Mouse (Mus musculus): Measurements from ENCODE around the gene Ehmt1. TPM values are rescaled to one million over a fixed set of nuclear protein-coding genes. Genes with fewer than 3 reads are reported as not detected.

The Ehmt1 gene
- polyA plus RNA-seq, 1 experiment: 14.8 TPM

GRCm38 (mm10) chr2:24896761-24897160, 22.7 kb downstream of the Ehmt1 start:
- Histone ChIP-seq H3K36me3 (ENCODE audit: control insufficient read depth, insufficient read depth) (peaks cover 5% of the 10 kb centered on the region), H3K79me2 (ENCODE audit: control insufficient read depth, insufficient read depth) (peaks cover 90% of the 10 kb centered on the region), H3K4me3 (no peak overlapping the region), H3K4me2 (ENCODE audit: low read depth) (no peak overlapping the region), H3K27me3 (ENCODE audit: control insufficient read depth, insufficient read depth, insufficient read length) (no peaks in the 10 kb centered on the region), H3ac (ENCODE audit: control insufficient read depth, insufficient read length) (no peak overlapping the region)
- TF ChIP-seq CEBPB (IDR thresholded peaks at IDR 0.05; ENCODE audit: insufficient read depth, poor library complexity, severe bottlenecking) (no peak), MYOD1 (IDR thresholded peaks at IDR 0.05; ENCODE audit: control insufficient read depth in 1 of 3, insufficient read length in 2 of 3, low read depth in 2 of 3) (no peak), SRF (IDR thresholded peaks at IDR 0.05; ENCODE audit: control insufficient read depth, insufficient read length, low read depth) (no peak), MAX (IDR thresholded peaks at IDR 0.05; ENCODE audit: low read depth) (no peak), E2F4 (IDR thresholded peaks at IDR 0.05; ENCODE audit: insufficient read depth) (no peak), TCF3 (IDR thresholded peaks at IDR 0.05; ENCODE audit: insufficient read length, low read depth) (no peak), POLR2AphosphoS2 (IDR thresholded peaks at IDR 0.05; ENCODE audit: insufficient read length, low read depth) (no peak), MYOG (IDR thresholded peaks at IDR 0.05; ENCODE audit: control insufficient read depth in 1 of 3, insufficient read depth in 1 of 3, insufficient read length in 2 of 3, low read depth in 2 of 3) (no peak), USF1 (IDR thresholded peaks at IDR 0.05; ENCODE audit: low read depth) (no peak), REST (IDR thresholded peaks at IDR 0.05; ENCODE audit: insufficient read depth, insufficient read length) (no peak), POLR2A (IDR thresholded peaks at IDR 0.05; ENCODE audit: insufficient read length, low read depth) (no peak), TCF12 (IDR thresholded peaks at IDR 0.05; ENCODE audit: insufficient read depth, poor library complexity, severe bottlenecking) (no peak)

- Histone ChIP-seq H3K79me2 (ENCODE audit: control insufficient read depth, insufficient read depth) (peaks cover 96% of the 10 kb centered on the region), H3ac (ENCODE audit: control insufficient read depth, insufficient read length) (no peak overlapping the region), H3K4me3 (no peak overlapping the region), H3K36me3 (ENCODE audit: control insufficient read depth, insufficient read depth) (peaks cover 5% of the 10 kb centered on the region), H3K4me2 (ENCODE audit: low read depth) (no peak overlapping the region), H3K27me3 (ENCODE audit: control insufficient read depth, insufficient read depth, insufficient read length) (no peaks in the 10 kb centered on the region)
- TF ChIP-seq TCF3 (IDR thresholded peaks at IDR 0.05; ENCODE audit: insufficient read length, low read depth) (no peak), USF1 (IDR thresholded peaks at IDR 0.05; ENCODE audit: low read depth) (no peak), MYOD1 (IDR thresholded peaks at IDR 0.05; ENCODE audit: control insufficient read depth in 1 of 3, insufficient read length in 2 of 3, low read depth in 2 of 3) (no peak), POLR2AphosphoS2 (IDR thresholded peaks at IDR 0.05; ENCODE audit: insufficient read length, low read depth) (no peak), POLR2A (IDR thresholded peaks at IDR 0.05; ENCODE audit: insufficient read length, low read depth) (no peak), MAX (IDR thresholded peaks at IDR 0.05; ENCODE audit: low read depth) (no peak), TCF12 (IDR thresholded peaks at IDR 0.05; ENCODE audit: insufficient read depth, poor library complexity, severe bottlenecking) (no peak), E2F4 (IDR thresholded peaks at IDR 0.05; ENCODE audit: insufficient read depth) (no peak), SRF (IDR thresholded peaks at IDR 0.05; ENCODE audit: control insufficient read depth, insufficient read length, low read depth) (no peak), REST (IDR thresholded peaks at IDR 0.05; ENCODE audit: insufficient read depth, insufficient read length) (no peak), MYOG (IDR thresholded peaks at IDR 0.05; ENCODE audit: control insufficient read depth in 1 of 3, insufficient read depth in 1 of 3, insufficient read length in 2 of 3, low read depth in 2 of 3) (no peak), CEBPB (IDR thresholded peaks at IDR 0.05; ENCODE audit: insufficient read depth, poor library complexity, severe bottlenecking) (no peak)
These were observed 25.2 kb downstream of the Ehmt1 start for GRCm38 (mm10) chr2:24894211-24894610.

- H3ac ChIP-seq (ENCODE audit: control insufficient read depth, insufficient read length): no peak overlapping the region
- no peaks in the 10 kb centered on the region for H3K36me3 ChIP-seq (ENCODE audit: control insufficient read depth, insufficient read depth)
- no peaks in the 10 kb centered on the region for H3K27me3 ChIP-seq (ENCODE audit: control insufficient read depth, insufficient read depth, insufficient read length)
- no peak overlapping the region for H3K4me2 ChIP-seq (ENCODE audit: low read depth)
- H3K79me2 ChIP-seq (ENCODE audit: control insufficient read depth, insufficient read depth): peaks cover 95% of the 10 kb centered on the region
- no peak overlapping the region for H3K4me3 ChIP-seq
- TF ChIP-seq MAX (IDR thresholded peaks at IDR 0.05; ENCODE audit: low read depth) (no peak), MYOG (IDR thresholded peaks at IDR 0.05; ENCODE audit: control insufficient read depth in 1 of 3, insufficient read depth in 1 of 3, insufficient read length in 2 of 3, low read depth in 2 of 3) (no peak), REST (IDR thresholded peaks at IDR 0.05; ENCODE audit: insufficient read depth, insufficient read length) (no peak), TCF12 (IDR thresholded peaks at IDR 0.05; ENCODE audit: insufficient read depth, poor library complexity, severe bottlenecking) (no peak), TCF3 (IDR thresholded peaks at IDR 0.05; ENCODE audit: insufficient read length, low read depth) (no peak), POLR2A (IDR thresholded peaks at IDR 0.05; ENCODE audit: insufficient read length, low read depth) (no peak), POLR2AphosphoS2 (IDR thresholded peaks at IDR 0.05; ENCODE audit: insufficient read length, low read depth) (no peak), USF1 (IDR thresholded peaks at IDR 0.05; ENCODE audit: low read depth) (no peak), E2F4 (IDR thresholded peaks at IDR 0.05; ENCODE audit: insufficient read depth) (no peak), CEBPB (IDR thresholded peaks at IDR 0.05; ENCODE audit: insufficient read depth, poor library complexity, severe bottlenecking) (no peak), SRF (IDR thresholded peaks at IDR 0.05; ENCODE audit: control insufficient read depth, insufficient read length, low read depth) (no peak), MYOD1 (IDR thresholded peaks at IDR 0.05; ENCODE audit: control insufficient read depth in 1 of 3, insufficient read length in 2 of 3, low read depth in 2 of 3) (no peak)
These were observed 27.1 kb downstream of the Ehmt1 start for GRCm38 (mm10) chr2:24892318-24892717.

- Histone ChIP-seq H3K36me3 (ENCODE audit: control insufficient read depth, insufficient read depth) (peaks cover 11% of the 10 kb centered on the region), H3K79me2 (ENCODE audit: control insufficient read depth, insufficient read depth) (peaks cover 80% of the 10 kb centered on the region), H3K4me2 (ENCODE audit: low read depth) (no peak overlapping the region), H3K27me3 (ENCODE audit: control insufficient read depth, insufficient read depth, insufficient read length) (no peaks in the 10 kb centered on the region), H3ac (ENCODE audit: control insufficient read depth, insufficient read length) (no peak overlapping the region), H3K4me3 (no peak overlapping the region)
- TF ChIP-seq E2F4 (IDR thresholded peaks at IDR 0.05; ENCODE audit: insufficient read depth) (no peak), USF1 (IDR thresholded peaks at IDR 0.05; ENCODE audit: low read depth) (no peak), SRF (IDR thresholded peaks at IDR 0.05; ENCODE audit: control insufficient read depth, insufficient read length, low read depth) (no peak), POLR2AphosphoS2 (IDR thresholded peaks at IDR 0.05; ENCODE audit: insufficient read length, low read depth) (no peak), POLR2A (IDR thresholded peaks at IDR 0.05; ENCODE audit: insufficient read length, low read depth) (no peak), CEBPB (IDR thresholded peaks at IDR 0.05; ENCODE audit: insufficient read depth, poor library complexity, severe bottlenecking) (no peak), MAX (IDR thresholded peaks at IDR 0.05; ENCODE audit: low read depth) (no peak), MYOG (IDR thresholded peaks at IDR 0.05; ENCODE audit: control insufficient read depth in 1 of 3, insufficient read depth in 1 of 3, insufficient read length in 2 of 3, low read depth in 2 of 3) (no peak), REST (IDR thresholded peaks at IDR 0.05; ENCODE audit: insufficient read depth, insufficient read length) (no peak), TCF3 (IDR thresholded peaks at IDR 0.05; ENCODE audit: insufficient read length, low read depth) (no peak), MYOD1 (IDR thresholded peaks at IDR 0.05; ENCODE audit: control insufficient read depth in 1 of 3, insufficient read length in 2 of 3, low read depth in 2 of 3) (no peak), TCF12 (IDR thresholded peaks at IDR 0.05; ENCODE audit: insufficient read depth, poor library complexity, severe bottlenecking) (no peak)
These were observed 28.6 kb downstream of the Ehmt1 start for GRCm38 (mm10) chr2:24890541-24891447.

Data from myocyte (in vitro differentiated cells).